Mouse (Mus musculus): ENCODE data around the gene Numb.
A peak's percentile ranks its signal among the peaks of the same experiment; 100 is the strongest.
"Not testable (repeated sequence)": the region's sequence is repeated elsewhere in the genome, so short reads cannot be mapped to it uniquely, and the experiment has no call there.

The Numb gene

DNA sequence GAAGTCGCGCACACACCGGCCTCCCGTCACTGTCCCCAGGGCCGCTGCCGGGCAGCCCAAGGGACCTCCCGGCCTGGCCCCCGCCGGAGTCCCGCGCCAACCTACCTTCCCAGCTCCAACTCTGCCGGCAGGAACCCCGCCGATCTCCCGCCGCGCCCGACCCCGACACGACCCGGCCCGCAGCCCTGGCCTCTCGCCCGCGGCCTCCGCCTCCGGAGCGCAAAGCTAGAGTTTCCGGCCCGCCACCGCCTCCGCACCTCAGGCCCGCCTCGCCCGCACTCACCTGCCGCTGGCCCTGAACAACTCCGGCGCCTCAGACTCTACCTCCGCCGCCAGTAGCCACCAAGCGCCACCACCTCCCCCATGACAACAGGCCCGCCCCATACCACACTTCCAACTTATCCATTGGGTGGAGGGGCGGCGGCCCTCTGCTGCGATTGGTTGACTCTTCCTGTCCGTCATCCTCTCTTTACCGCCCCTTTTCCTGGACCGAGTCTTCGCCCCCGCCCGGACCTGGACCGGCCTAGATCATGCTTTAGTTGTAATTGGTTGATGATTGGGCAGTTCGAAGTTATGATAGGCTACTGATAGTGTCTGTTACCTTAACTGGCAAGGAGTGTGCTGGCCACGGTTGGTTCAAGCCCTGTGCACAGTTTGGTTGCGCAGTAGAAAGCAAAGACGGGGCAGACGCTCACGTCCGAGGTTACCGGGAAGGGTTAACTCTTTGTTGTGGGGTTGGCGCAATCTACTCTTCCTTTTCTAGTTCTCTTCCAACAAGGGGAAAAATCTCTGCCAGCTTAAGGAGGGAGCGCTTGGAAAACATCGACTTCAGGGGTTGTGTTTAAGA lies at the start of gene Numb:
TSS of gene Numb (minus strand) at position 400 of the 847 bp plus-strand sequence.
- peak; percentile 97 for DNase-seq

DNA sequence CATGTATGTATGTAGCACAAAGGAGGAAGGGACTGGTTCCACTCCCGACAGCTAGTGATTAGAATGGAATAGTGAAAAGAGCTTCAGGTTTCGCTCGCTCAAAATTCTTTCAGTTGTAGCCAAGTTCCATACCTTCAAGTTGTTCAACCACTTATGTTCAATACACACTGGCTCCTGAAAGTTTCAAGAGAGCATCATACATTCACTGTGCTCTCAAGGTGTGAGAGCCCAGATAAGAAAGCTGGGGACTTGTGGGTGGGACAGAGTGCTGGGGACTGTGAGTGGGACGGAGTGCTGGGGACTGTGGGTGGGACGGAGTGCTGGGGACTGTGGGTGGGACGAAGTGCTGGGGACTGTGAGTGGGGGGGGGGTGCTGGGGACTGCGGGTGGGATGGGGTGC lies 43.5 kb upstream of the Numb start:
- no peak for DNase-seq

DNA sequence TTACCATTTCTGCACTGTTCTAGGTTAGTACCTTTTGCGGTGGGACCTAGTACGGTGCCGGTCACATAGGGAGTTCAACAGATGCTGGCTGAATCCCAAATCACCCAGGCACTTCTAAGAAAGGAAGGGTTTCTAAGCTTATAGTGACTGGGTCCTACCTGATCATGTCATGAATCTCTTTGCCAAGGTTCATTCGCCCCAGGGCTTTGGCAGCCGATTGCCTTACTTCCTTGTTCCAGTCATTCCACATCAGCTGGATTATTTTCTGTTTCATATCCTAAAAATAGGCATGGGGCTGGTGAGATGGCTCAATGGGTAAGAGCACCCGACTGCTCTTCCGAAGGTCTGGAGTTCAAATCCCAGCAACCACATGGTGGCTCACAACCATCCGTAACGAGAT lies 36.5 kb upstream of the Numb start:
- no peak for DNase-seq

DNA sequence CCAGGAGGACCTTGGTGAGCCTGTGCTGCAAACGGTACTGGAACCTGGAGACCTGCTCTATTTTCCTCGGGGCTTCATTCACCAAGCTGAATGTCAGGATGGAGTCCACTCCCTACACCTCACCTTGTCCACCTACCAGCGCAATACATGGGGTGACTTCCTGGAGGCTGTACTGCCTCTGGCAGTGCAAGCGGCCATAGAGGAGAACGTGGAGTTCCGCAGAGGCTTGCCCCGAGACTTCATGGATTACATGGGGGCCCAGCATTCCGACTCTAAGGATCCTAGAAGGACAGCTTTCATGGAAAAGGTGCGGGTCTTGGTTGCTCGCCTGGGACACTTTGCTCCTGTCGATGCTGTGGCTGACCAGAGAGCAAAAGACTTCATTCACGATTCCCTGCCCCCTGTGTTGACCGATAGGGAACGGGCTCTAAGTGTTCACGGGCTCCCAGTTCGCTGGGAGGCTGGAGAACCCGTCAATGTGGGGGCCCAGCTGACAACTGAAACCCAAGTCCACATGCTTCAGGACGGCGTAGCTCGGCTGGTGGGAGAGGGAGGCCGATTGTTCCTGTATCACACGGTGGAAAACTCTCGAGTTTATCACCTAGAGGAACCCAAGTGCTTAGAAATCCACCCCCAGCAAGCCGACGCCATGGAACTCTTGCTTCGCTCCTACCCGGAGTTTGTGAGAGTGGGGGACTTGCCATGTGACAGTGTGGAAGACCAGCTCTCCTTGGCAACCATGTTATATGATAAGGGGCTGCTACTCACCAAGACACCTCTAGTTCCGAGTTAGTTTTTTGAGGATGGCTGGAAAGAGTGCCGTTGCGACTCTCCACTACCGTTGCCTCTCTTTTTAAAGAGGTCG lies 30.2 kb upstream of the Numb start:
- DNase-seq, result no peak

DNA sequence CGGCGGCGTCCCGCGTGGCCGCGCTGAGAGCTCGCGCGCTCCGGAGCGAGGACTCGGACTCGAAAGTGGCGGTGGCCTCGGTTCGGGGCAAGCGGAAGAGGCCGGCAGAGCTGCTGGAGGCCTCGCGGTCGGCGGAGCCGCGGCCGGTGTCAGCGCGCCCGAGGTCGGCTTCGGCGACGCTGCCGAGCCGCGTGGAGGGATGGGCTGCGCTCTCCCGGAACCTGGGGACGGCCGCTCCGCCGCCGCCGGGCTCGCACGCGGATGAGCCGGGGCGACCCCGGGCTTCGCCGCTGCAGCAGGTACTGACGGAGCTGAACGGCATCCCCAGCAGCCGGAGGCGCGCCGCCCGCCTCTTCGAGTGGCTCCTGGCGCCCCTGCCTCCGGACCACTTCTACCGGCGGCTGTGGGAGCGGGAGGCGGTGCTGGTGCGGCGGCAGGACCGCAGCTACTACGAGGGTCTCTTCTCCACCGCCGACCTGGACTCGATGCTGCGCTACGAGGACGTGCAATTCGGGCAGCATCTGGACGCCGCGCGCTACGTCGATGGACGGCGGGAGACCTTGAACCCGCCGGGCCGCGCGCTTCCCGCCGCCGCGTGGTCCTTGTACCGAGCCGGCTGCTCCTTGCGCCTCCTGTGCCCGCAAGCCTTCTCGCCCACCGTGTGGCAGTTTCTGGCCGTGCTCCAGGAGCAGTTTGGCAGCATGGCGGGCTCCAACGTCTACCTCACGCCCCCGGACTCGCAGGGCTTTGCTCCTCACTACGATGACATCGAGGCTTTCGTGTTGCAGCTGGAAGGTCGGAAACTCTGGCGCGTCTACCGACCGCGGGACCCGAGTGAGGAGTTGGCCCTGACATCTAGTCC lies 29.3 kb upstream of the Numb start:
- peak; percentile 74 for DNase-seq

DNA sequence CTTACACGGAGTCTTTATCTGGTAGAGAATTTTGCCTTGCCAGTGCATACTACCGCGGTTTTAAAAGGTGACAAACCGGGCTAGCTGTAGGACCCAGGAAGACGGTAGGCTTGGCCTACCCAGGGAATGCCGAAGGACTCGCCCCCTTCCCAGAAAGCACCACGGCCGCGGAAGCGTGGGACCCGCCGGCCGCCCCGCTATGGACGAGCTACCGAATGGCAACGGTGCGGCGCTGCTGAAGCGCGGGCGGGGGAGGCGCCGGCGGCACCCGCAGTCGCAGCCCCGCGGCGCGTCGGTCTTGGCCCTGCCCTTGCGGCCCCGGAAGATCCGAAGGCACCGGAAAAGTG lies 28.7 kb upstream of the Numb start, which contains the start of gene Riox1:
TSS of gene Riox1 (plus strand) at position 116 of the 347 bp plus-strand sequence.
- DNase-seq, result peak; percentile 94

DNA sequence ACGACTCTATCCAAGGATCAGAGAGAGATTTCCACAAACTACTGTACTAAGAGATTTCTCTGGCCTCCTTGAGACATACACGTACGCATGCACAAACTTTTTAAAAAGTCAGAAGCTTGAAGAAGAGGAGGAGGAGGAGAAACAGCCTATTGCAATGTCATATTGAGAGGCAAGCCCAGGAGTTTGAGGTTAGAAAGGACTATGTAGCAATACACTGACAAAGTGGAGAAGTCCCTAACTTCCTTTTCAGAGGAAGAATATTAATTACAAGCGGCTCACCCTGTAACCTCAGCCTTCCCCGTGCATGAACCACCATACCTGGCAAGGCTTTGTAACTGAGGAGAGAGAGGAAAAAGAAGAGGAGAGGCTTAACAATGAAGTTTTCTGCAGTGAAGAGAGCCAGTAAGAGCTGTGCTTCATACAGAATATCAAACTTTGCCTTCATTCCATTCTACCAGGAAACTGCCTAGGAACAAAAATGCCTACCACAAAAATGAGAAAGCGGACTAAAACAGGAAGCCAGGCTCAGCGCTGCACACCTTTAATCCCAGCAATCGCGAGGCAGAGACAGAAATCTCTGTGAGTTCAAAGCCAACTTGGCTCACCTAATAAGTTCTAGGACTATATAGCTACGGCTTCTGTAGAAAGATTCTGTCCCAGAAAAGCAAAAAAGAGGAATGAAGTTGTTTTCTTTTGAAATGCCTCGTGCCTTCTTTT lies 28.2 kb upstream of the Numb start:
- DNase-seq, result no peak

DNA sequence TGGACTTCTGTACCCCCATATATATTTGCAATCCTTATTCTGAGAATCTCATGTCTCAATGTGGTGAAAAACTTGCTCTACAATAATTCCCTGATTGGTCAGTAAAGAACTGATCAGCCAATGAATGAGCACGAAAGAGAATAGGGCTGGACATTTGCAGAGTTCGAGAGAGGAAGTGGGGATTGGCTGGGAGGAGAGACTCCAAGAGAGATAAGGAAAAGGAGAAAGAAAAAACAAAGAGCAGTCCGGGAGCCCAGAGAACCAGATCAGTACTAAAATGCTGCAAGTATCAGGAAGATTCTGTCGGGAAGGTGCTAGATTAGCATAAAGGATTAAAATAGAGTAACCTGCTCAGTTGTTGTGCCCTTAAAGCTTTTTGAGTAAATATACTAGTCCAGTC lies 27.3 kb upstream of the Numb start:
- DNase-seq, result no peak

DNA sequence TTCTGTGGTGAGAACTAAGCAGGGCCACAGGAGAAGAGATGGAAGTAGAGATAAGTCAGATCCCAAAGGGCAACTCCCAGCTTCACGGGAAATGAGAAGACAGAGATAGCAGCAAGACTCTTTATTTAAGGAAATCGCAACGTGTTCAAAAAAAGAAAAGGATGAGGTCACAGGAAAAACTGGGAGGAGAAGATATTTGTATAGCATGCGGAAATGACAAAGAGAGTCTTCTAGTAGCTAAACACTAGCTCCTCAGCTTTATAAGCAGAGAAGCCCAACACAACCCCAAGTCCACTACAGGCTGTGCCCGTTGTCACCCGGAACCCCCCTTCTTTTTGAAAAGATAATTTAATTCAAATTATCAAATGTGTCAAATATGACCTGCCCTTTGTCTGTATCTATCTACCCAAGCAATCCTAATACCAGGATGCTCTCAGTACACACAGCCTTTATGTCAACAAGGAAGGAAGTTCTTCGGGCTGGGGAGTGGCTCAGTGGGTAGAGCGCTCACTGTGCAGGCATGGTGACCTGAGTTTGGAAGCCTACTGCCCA lies 25.6 kb upstream of the Numb start:
- DNase-seq, result no peak

DNA sequence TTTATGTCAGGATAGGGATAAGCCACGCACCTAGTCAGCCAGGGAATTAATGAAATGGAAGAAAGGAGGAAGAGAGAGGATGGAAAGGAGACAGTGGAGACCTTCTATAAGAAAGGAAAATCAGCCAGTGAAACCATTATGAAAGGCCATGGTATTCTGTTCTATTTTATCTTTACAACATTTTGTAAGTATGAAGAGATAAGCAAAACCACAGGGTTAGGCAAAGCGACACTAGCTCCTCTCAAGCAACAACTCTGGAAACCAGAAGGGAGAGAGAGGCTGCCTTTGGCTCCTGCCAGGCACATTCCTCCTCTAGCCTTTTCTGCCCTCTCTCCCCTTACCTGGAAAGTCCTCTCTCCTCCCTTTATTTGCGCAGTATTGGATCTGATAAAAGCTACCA lies 20.2 kb upstream of the Numb start:
- DNase-seq, result no peak

DNA sequence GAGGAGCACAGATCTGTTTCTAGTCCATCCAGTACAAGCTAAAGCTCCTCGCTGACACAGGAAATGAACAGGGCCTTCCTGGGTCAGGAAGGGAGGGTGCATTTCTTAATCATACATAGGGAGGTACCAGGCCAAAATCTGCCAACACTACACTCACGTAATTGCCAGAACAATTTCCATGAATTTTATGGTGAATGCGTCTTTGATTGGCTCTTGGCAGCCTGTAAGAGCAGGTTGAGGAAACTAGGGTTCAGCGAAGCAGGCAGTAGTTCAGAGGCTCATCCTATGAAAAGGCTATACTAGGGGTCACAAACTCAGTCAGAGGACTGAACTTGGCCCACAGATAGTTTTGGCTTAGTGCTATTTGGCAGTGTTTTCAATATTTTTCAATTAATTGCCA lies 18.3 kb upstream of the Numb start:
- no peak for DNase-seq

DNA sequence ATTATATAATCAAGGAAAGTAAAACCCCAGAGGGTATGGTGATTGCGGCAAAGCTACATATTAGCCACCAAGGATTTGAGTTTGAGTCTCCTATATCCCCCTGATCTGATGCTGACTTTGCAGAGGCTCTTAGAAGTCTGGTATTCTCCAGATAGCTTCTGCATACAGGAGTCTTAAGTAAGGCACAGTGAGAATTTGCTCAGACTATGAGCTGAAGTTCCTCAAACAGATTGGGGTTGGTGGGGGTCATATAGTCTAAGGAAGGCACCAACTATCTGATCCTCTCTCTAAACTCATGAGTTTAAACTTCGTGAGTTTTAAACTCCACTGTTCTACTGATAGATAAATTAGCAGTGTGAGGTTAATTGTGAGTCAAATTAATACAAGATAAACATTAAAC lies 17.6 kb upstream of the Numb start:
- DNase-seq, result no peak

DNA sequence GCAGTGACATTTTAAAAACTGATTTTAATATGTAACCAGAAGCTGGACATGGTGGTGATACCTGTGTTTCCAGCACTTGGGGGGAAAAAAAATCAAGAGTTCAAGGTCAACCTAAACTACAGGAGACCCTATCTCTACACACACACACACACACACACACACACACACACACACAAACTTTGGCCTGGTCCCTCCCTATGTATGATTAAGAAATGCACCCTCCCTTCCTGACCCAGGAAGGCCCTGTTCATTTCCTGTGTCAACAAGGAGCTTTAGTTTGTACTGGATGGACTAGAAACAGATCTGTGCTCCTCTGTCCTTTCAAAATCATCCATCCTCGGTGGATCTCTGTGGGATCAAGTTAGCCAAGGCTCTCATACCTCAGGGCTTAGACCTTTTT lies 16.9 kb upstream of the Numb start:
- not testable (repeated sequence) for DNase-seq

DNA sequence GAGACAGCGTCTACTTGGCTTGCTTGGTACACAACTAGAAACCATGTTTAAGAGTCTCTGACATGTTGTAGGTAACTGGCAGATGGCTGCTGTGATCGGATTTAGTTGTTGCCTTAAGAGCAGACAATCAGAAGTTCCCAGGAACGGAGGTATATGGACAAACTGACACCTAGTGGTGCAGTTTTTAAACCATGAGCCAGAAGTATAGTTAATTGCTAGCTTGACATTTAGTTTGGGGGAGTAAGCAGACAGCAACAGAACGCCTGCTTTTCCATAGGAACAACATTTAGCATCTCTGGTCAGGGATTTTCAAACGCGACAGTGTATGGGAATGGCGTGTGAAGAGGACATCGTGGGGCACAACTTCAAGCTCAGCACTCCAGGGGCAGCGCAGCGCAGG lies 15.9 kb upstream of the Numb start:
- DNase-seq, result no peak

DNA sequence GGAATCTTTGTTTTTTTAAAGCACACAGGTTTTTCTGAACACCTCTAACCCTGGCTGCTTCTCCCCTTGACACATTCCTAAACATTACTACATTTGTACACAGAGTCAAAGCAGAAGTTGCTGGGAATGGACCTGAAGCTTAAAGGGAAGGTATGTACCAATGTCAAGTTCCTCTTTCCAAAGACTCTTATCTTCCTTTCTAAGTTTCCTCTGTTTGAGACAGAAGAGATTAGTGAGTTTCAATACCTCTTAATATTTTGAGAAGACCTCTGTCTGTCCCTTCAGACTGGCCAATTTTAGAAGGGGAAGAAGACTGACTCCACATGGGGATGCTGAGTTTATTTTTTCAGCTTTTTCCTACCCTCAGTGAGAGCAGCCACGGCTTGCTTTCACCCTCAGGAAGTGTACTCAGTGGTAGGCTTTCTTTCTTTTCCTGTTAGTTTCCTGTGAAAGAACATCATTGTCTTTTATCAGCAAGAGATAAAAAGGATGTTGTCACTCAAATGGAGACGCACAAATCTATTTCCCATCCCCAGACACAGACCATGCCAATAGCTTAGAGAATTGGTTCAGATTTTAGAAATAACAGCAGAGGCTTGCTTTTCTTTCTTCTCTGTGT lies 7.6 kb upstream of the Numb start:
- no peak for DNase-seq

DNA sequence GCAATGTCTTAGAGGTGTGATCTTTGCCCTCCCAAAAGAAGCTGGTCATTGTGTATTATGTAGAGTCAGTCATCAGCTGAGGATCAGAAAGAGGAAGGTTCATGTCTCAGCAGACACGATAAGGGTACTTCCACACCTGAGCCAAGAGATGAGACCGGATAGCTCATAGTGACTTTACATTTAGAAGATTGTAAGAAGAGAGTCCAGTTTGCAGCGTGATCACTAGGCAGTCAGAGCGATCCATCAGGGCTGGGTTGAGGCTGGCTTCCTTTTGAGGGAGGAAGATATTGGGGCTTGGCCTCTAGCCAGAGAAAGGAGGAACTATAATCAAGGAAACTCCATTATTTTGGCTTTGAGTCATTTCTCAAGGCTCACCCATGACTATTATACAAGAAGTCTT lies 6.0 kb upstream of the Numb start:
- DNase-seq, result no peak

DNA sequence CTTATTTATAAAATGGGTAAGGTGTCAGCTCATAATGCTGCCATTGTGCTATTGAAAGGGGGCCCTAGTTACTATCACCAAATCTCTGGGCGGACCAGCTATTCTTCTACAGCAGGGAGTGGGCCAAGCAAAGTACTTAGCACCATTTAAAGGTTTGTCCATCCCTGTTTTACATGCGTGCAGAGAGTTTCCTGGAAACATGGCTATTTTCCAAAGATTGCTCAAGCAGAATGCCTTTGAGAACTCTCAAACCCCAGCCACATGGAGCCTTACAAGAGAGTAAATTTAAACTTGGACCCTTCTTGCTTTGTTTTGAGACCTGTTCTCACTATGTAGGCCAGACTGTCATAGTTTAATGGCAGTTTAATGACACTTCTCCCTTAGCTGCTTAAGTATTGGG lies 4.3 kb upstream of the Numb start:
- no peak for DNase-seq

DNA sequence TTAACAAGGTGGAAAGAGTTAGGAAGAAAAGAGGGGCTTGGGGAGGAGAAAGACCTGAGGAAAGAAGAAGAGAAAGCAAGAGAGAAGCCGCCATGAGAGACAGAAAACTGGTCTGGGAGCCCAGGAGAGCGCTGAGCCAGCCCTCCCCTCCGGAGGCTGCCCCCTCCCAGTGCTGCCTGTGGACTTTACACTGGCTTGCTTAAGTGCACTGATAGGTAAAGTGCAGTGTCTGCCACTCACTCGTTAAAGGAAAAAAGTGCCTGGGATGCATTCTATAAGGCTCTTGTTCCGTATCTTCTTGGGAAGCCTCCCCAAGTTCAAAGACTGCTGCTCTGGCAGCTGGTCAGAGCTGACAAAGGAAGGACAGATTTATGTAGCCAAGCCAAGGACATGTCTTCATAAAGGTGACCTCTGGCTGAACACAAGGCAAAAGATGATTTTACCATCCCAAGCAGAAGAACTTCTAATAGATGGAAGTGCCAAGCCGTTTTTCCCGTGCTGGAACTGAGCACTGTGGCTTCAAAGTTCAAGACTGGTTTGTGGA lies 3.5 kb upstream of the Numb start:
- no peak for DNase-seq

DNA sequence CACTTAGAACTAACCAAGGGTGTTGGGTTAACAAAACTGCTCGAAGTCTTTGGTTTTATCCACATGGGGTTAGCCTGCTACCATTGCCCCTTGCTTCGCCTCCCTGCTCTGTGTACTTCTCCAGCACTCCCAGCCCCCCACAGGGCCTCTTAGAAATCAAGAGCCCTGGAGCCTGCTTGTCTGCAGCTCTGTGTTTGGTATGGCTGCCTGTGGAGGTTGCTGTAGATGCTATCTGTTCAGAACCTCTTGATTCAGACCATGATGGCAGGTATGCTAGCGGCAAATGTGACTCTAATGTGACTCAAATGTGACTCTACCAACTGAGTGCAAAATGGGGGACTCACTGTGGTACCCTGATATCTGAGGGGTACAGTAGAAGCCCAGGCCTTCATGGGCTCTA lies 2.6 kb upstream of the Numb start:
- peak; percentile 22 for DNase-seq

DNA sequence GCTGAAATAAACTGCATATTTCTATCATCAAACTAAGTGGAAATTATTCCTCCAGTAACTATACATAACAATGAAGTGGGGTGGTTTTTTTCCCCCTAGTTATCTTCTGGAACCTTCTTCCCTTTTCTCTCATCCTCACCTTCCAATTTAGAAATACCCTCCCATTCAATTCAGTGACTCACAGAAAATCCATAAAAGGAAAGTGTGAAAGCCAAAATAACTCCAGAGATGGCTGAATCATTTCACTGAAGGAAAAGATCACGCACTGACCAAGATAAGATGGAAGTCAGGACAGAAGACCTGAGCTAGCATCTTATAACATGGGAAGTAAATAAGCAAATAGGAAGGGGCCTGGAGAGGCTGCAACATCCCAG lies 1.7 kb upstream of the Numb start:
- no peak for DNase-seq

DNA sequence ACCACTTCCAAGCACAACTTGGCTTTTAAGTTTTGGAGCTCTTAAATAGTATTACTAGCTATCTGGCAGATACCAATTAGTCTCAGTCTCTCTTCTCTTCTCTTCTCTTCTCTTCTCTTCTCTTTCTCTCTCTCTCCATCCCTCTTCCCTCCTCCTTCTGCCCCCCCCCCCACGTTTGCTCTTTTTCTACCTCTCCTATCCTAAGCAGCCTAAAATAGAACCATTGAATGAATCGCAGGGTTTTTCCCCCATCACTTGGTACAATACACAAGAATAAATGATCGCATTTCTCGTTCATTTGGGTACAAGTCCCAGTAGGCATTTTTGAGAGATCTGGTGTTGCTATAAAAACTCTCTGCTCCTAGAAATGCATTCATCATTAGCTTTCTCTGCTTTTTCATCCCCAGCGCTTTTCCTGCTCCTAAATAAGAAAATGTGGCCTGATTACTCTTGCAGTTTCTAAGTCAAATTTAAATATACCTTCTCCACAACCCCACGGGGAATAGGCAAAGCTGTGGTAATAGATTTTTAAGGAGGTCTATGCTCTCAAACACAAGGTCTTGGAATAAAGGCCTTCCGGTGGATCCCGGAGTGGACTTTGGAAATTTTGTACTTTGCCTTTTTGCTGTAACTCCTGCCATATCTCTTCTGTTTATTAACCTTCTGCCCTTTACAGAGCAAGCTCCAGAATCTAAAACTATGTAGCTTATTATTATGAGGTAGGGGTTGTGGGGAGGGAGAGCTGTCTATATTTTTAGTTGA lies 1.2 kb upstream of the Numb start:
- DNase-seq, result no peak

All from embryo, embryonic 11 days (tissue).